Mouse (Mus musculus): ENCODE results near the gene Galnt11. TPM values are rescaled to one million over a fixed set of nuclear protein-coding genes. Genes with fewer than 3 reads are reported as not detected.
"Not testable (repeated sequence)": the region's sequence is repeated elsewhere in the genome, so short reads cannot be mapped to it uniquely, and the experiment has no call there.

Galnt11 gene
- polyA plus RNA-seq, 1 experiment from 2014 or later: 35.5 TPM

DNA sequence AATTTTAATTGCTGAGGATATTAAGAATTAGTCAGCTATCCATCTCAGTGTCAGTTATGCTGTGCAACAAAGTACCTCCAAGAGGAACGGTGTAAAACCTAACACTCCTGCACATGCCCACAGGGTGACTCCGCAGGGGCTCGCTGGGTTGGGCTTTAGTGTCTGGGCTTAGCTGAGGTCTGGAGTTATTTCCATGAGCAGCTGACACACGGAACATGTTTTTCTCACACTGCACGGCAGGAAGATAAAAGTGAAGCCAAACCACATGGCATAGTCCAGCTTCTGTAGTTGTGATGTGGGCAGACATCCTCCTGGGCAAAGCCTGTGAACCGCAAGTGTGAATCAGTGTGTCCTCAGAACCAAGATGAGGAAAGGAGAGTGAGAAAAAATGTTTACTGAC is 6.7 kb upstream of the Galnt11 start:
- no peak for ATAC-seq (ENCODE audit: insufficient read depth, low FRiP score, low read depth)
- H3K4me1 ChIP-seq: no peaks in the 10 kb centered on the region
- H3K4me3 ChIP-seq (replicated peaks): no peak overlapping the region
- H3K9me3 ChIP-seq: no peaks in the 10 kb centered on the region
- H3K9ac ChIP-seq: no peak overlapping the region
- no peak overlapping the region for H3K4me2 ChIP-seq
- H3K36me3 ChIP-seq: no peaks in the 10 kb centered on the region
- no peaks in the 10 kb centered on the region for H3K27me3 ChIP-seq (replicated peaks)
- 77% methylated on average over 6 of the region's 6 CpGs for WGBS
- no peak overlapping the region for H3K27ac ChIP-seq

DNA sequence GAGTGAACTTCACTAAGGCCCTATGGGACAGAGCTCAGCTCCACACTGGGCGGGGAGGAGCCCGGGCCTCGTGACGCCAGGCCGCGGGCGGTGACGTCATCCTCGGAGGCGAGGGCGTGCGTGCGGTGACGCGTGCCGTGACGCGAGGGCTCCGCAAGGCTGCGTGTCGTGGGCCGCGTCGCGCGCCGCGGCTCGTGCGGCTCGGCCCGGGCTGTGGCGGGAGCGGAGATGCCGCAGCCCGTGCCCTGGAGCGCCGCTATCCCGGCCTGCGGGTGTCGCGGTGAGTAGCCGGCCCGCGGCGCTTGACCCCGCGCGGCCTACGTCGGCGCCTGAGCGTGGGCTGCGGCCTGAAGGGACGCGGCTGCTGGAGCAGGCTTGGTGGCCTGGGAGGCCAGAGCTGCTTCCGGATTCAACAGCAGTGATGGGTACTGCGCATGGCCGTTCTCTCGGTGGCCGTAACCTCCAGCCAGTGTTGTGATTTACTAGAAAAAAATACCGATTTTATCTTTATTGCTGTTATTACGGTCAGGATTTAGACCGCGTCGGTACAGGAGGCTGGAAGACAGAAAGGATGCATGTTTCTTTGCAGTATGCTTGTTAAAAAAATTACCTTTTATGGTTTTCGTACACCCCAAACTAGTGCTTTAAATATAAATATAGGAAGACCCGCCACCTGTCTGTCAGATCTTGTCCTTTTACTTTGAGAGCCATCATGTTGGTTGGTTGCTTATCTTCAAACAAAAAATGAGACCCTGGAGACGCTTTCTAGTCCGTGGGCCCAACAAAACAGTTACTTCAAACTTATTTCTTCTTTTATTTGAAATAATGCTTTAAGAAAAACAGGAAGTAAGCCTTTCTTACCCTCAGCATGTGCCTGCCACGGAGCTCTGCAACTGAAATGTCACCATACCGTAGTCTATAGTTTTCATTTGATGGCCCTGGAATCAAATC is 1.3 kb downstream of the Galnt11 start, which contains the start of gene E130116L18Rik:
Gene E130116L18Rik, minus strand, starts transcription at position 402 of the 951 bp plus-strand sequence.
- peak; percentile 93 for ATAC-seq (ENCODE audit: insufficient read depth, low FRiP score, low read depth)
- 3% methylated on average over 72 of the region's 72 CpGs for WGBS

DNA sequence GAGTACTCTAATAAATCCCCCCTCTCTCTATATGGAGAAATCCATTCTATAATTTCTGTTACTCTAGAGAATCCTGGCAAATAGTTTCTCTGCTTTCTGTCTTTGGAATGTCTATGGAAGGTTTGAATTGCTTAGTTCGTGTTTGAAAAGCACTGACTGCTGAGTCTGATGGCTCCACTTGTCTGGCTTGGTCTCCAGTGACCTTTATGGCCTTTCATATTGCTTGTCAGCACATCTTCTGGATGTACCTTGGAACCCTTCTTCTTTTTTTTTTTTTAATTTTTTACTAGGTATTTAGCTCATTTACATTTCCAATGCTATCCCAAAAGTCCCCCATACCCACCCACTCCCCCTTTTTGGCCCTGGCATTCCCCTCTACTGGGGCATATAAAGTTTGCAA is 2.7 kb downstream of the Galnt11 start:
- not testable (repeated sequence) for H3K4me2 ChIP-seq; H3K4me1 ChIP-seq; H3K27me3 ChIP-seq (replicated peaks); H3K27ac ChIP-seq; H3K9me3 ChIP-seq; H3K9ac ChIP-seq; H3K36me3 ChIP-seq; ATAC-seq (ENCODE audit: insufficient read depth, low FRiP score, low read depth); H3K4me3 ChIP-seq (replicated peaks)
- 90% methylated on average over 1 of the region's 1 CpGs for WGBS

More for the DNA sequence above, 1.3 kb downstream of the Galnt11 start, which contains the start of gene E130116L18Rik:
- no peaks in the 10 kb centered on the region for H3K9me3 ChIP-seq
- H3K4me2 ChIP-seq: peak within 1 kb of the TSS; percentile 68
- H3K36me3 ChIP-seq: no peaks in the 10 kb centered on the region
- peaks cover 5% of the 10 kb centered on the region; the same call in 1 of the 2 replicates for H3K4me1 ChIP-seq
- H3K4me3 ChIP-seq (replicated peaks): peak within 1 kb of the TSS; percentile 75
- H3K27ac ChIP-seq: peak within 1 kb of the TSS; percentile 87
- H3K9ac ChIP-seq: peak within 1 kb of the TSS; percentile 74
- no peaks in the 10 kb centered on the region for H3K27me3 ChIP-seq (replicated peaks)

GRCm38 (mm10) chr5:25243101-25243500 is 21.4 kb downstream of the Galnt11 start:
- 85% methylated on average over 6 of the region's 6 CpGs for WGBS

GRCm38 (mm10) chr5:25245806-25246472 is 24.2 kb downstream of the Galnt11 start:
- Histone ChIP-seq H3K4me2 (no peak overlapping the region), H3K4me3 (replicated peaks) (no peak overlapping the region), H3K4me1 (no peaks in the 10 kb centered on the region), H3K27ac (no peak overlapping the region), H3K36me3 (peaks cover 8% of the 10 kb centered on the region; the same call in 1 of the 2 replicates), H3K27me3 (replicated peaks) (no peaks in the 10 kb centered on the region), H3K9ac (no peak overlapping the region), H3K9me3 (no peaks in the 10 kb centered on the region)
- WGBS: 84% methylated on average over 10 of the region's 10 CpGs
- ATAC-seq (ENCODE audit: insufficient read depth, low FRiP score, low read depth): no peak

More at GRCm38 (mm10) chr5:25243101-25243500, 21.4 kb downstream of the Galnt11 start:
- Histone ChIP-seq H3K27me3 (replicated peaks) (no peaks in the 10 kb centered on the region), H3K27ac (no peak overlapping the region), H3K9me3 (no peaks in the 10 kb centered on the region), H3K4me3 (replicated peaks) (no peak overlapping the region), H3K4me1 (no peaks in the 10 kb centered on the region), H3K9ac (no peak overlapping the region), H3K36me3 (no peaks in the 10 kb centered on the region), H3K4me2 (no peak overlapping the region)
- ATAC-seq (ENCODE audit: insufficient read depth, low FRiP score, low read depth): no peak

DNA sequence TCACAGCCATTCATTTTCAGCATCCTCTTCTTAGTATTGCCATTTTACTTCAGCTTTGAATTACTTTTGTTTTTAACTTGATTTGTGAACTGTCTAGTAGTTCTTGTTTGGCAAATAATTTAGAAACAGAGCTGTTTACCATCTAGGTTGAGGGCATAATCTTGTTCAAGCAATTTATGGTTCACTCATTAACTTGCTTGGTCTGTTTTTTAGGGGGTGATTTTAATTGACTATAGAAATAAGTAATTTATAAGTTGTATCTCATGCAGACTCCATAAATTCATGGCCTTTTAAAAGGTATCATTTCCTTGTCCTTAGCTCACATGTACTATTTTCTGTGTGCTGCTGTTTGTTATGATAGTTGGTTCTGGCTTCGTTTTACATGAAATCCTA is 24.8 kb downstream of the Galnt11 start:
- no peak overlapping the region for H3K27ac ChIP-seq
- no peaks in the 10 kb centered on the region for H3K27me3 ChIP-seq (replicated peaks)
- no peak overlapping the region for H3K4me3 ChIP-seq (replicated peaks)
- H3K4me2 ChIP-seq: no peak overlapping the region
- ATAC-seq (ENCODE audit: insufficient read depth, low FRiP score, low read depth): no peak
- no peaks in the 10 kb centered on the region for H3K9me3 ChIP-seq
- 56% methylated on average over 1 of the region's 1 CpGs for WGBS
- H3K4me1 ChIP-seq: no peaks in the 10 kb centered on the region
- no peak overlapping the region for H3K9ac ChIP-seq
- peaks cover 11% of the 10 kb centered on the region; the same call in 1 of the 2 replicates for H3K36me3 ChIP-seq

GRCm38 (mm10) chr5:25247036-25247435 is 25.3 kb downstream of the Galnt11 start:
- H3K27ac ChIP-seq: no peak overlapping the region
- H3K4me2 ChIP-seq: no peak overlapping the region
- ATAC-seq (ENCODE audit: insufficient read depth, low FRiP score, low read depth): no peak
- no peak overlapping the region for H3K4me3 ChIP-seq (replicated peaks)
- peaks cover 11% of the 10 kb centered on the region; the same call in 1 of the 2 replicates for H3K36me3 ChIP-seq
- no peaks in the 10 kb centered on the region for H3K9me3 ChIP-seq
- H3K27me3 ChIP-seq (replicated peaks): no peaks in the 10 kb centered on the region
- H3K4me1 ChIP-seq: 0 out of 2 replicates have a peak, but pooled peaks cover 4% of the 10 kb centered on the region
- no peak overlapping the region for H3K9ac ChIP-seq
- 59% methylated on average over 3 of the region's 3 CpGs for WGBS

DNA sequence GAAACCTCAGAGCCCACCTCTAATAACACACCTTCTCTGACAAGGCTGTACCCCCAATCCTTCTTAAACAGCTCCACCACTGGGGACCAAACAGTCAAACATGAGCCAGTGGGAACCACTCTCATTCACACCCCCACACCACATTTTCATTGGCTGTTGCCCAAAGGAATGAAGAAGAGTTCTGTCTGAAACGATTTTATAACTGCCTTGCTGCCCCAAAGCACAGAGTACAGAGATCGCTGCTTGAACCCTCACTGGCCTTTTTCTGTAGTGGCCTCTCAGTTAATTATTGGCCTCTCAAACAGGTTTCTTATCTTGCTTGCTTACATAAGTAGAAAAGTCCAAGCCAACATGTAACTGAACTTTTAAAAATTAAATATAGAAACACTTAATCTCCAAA is 30.7 kb downstream of the Galnt11 start:
- no peaks in the 10 kb centered on the region for H3K9me3 ChIP-seq
- peaks cover 25% of the 10 kb centered on the region; the same call in 1 of the 2 replicates for H3K36me3 ChIP-seq
- peak overlapping the region; percentile 87 for H3K27ac ChIP-seq
- WGBS: 57% methylated on average over 2 of the region's 2 CpGs
- peak; percentile 81 for ATAC-seq (ENCODE audit: insufficient read depth, low FRiP score, low read depth)
- H3K9ac ChIP-seq: no peak overlapping the region
- H3K4me1 ChIP-seq: 0 out of 2 replicates have a peak, but pooled peaks cover 4% of the 10 kb centered on the region
- no peaks in the 10 kb centered on the region for H3K27me3 ChIP-seq (replicated peaks)
- no peak overlapping the region for H3K4me2 ChIP-seq
- H3K4me3 ChIP-seq (replicated peaks): no peak overlapping the region

- H3K4me3 ChIP-seq (replicated peaks): no peak overlapping the region
- ATAC-seq (ENCODE audit: insufficient read depth, low FRiP score, low read depth): peak; percentile 64
- peak overlapping the region; percentile 87 for H3K27ac ChIP-seq
- H3K9ac ChIP-seq: no peak overlapping the region
- no peak overlapping the region for H3K4me2 ChIP-seq
- peaks cover 30% of the 10 kb centered on the region; the same call in 1 of the 2 replicates for H3K36me3 ChIP-seq
- H3K27me3 ChIP-seq (replicated peaks): no peaks in the 10 kb centered on the region
- WGBS: 80% methylated on average over 8 of the region's 8 CpGs
- no peaks in the 10 kb centered on the region for H3K9me3 ChIP-seq
- 0 out of 2 replicates have a peak, but pooled peaks cover 4% of the 10 kb centered on the region for H3K4me1 ChIP-seq
These were observed 31.3 kb downstream of the Galnt11 start for GRCm38 (mm10) chr5:25252825-25253544.

- Histone ChIP-seq H3K27me3 (replicated peaks) (no peaks in the 10 kb centered on the region), H3K9me3 (no peaks in the 10 kb centered on the region), H3K4me1 (0 out of 2 replicates have a peak, but pooled peaks cover 4% of the 10 kb centered on the region), H3K4me2 (no peak overlapping the region), H3K36me3 (peaks cover 38% of the 10 kb centered on the region; the same call in 1 of the 2 replicates), H3K9ac (no peak overlapping the region), H3K4me3 (replicated peaks) (no peak overlapping the region), H3K27ac (no peak overlapping the region)
- 89% methylated on average over 4 of the region's 4 CpGs for WGBS
- no peak for ATAC-seq (ENCODE audit: insufficient read depth, low FRiP score, low read depth)
These were observed 32.8 kb downstream of the Galnt11 start for GRCm38 (mm10) chr5:25254491-25254890.

DNA sequence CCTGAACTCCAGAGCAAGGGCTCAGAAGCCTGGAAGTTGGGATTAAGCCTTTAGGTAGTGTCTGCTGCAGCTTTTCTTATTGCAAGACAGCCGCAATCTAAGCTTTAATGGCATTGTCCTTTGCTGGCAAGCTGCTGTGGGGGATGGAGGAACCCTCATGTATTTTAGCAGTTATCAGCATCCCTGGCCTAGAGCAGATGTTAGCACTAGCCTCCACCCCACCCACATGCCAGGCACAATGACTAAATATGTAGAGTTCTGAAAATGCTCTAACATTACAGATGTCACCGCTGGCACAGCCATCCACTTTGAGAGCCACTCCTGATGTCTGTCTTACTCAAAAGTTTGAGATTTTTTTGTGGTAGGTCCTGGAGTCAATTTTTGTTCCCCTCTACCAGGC is 35.0 kb downstream of the Galnt11 start:
- ATAC-seq (ENCODE audit: insufficient read depth, low FRiP score, low read depth): no peak
- Histone ChIP-seq H3K9me3 (no peaks in the 10 kb centered on the region), H3K4me1 (0 out of 2 replicates have a peak, but pooled peaks cover 4% of the 10 kb centered on the region), H3K4me3 (replicated peaks) (no peak overlapping the region), H3K4me2 (no peak overlapping the region), H3K27me3 (replicated peaks) (no peaks in the 10 kb centered on the region), H3K36me3 (peaks cover 38% of the 10 kb centered on the region; the same call in 1 of the 2 replicates), H3K27ac (no peak overlapping the region), H3K9ac (no peak overlapping the region)
- 89% methylated on average over 2 of the region's 2 CpGs for WGBS

All from stomach, embryonic 15.5 days (tissue).